Mouse (Mus musculus): Measurements from ENCODE around the gene Cnn2. TPM values are rescaled to one million over a fixed set of nuclear protein-coding genes. Genes with fewer than 3 reads are reported as not detected.

The Cnn2 gene
- total RNA-seq, 2 experiments from 2014 or later = 30.2 to 42.9 TPM

DNA sequence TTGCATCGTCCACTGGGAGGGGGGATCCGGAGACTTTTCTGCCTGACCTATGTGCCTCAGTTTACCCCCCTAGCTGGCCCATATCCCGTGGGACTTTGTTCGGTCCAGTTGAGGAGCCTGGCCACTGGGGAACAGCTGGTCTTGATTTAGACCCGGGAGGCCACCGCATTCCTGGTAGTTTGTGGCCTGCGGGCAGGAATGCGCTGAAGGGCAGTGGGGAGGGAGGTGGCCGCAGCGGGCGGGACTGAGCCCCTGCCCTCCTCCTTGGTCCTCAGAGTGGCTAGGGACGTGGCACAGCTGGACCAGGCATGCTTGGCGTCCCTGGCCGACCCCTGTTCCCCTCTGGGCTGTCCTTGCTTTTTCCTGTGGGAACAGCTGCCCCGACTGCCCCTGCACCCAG, 1.5 kb downstream of the Cnn2 start:
- no peak for DNase-seq

GRCm38 (mm10) chr10:79991099-79991498, 2.7 kb downstream of the Cnn2 start:
- DNase-seq = no peak

- no peak for DNase-seq
Observed at GRCm38 (mm10) chr10:79991548-79991947, 3.2 kb downstream of the Cnn2 start.

DNA sequence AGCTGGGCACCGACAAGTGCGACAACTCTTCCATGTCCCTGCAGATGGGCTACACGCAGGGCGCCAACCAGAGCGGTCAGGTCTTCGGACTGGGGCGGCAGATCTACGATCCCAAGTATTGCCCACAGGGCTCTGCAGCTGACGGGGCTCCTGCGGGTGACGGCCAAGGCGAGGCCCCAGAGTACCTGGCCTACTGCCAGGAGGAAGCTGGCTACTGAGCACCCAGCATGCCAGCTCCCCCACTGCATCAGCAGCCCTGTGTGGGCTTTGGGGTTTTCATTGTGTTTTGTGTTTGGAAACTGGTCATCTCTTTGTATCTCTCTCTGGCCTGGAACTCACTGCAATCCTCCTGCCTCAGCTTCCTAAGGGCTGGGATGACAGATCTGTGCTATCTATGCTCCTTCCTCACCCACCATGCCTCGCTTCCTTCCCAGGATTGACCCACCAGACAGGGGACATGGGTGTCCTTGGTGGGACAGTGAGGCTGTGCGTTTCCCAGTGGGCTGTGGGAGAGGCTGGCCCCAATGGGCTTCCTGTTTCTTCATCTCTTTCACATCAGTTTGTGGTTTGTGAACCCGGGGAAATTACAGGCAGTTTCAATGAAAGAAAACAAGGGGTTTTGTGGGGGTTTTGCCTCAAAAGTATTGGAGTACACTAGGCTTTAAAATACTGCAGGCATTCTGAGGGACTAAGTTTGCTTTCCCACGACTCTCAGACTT, 6.2 kb downstream of the Cnn2 start:
- DNase-seq = peak; percentile 41 to 71

DNA sequence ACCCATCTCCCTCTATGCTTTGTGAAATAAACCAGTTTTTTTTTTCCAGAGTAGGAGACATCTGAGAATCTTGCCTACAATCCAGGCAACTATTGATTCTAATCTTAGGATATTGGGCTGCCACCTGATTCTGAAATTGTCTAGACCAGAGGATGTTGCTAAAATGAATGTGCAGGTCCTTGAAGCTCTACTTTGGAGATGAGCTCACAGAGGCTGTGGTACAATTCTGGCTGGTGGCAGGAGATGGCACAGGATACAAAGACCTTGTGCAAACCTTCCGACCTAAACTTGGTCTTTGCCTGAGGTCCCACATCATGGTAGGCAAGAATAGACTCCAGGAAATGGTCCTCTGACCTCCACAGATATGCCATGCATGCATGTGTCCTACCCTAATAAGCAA, 7.3 kb downstream of the Cnn2 start:
- DNase-seq = no peak

- DNase-seq = peak; percentile 98 to 99
Observed at GRCm38 (mm10) chr10:79996272-79997033, 8.1 kb downstream of the Cnn2 start, which contains the start of gene Abca7. Gene Abca7, plus strand, starts transcription at chr10:79996494.

- DNase-seq = peak; percentile 71 to 80
Observed at GRCm38 (mm10) chr10:79997034-79997760, 8.8 kb downstream of the Cnn2 start.

- peak in 1 of 2 experiments; percentile 38 for DNase-seq
Observed at GRCm38 (mm10) chr10:79997819-79998218, 9.4 kb downstream of the Cnn2 start.

DNA sequence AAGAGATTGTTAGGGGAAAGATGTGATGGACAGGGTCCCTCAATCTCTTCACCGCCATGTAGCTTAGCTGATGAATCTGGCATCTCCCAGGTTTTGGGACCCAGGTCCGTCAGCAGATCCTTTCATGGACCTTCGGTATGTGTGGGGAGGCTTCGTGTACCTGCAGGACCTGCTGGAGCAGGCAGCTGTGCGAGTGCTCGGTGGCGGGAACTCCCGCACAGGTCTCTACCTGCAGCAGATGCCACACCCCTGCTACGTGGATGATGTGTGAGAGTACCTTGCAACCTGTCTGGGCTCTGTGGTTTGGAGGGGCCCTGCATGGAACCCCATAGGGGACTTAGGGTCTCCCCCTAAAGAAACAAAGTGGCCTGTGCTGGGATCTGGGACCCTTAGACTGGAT, 13.6 kb downstream of the Cnn2 start:
- no peak for DNase-seq

- DNase-seq = no peak
Observed at GRCm38 (mm10) chr10:80002829-80003228, 14.4 kb downstream of the Cnn2 start.

DNA sequence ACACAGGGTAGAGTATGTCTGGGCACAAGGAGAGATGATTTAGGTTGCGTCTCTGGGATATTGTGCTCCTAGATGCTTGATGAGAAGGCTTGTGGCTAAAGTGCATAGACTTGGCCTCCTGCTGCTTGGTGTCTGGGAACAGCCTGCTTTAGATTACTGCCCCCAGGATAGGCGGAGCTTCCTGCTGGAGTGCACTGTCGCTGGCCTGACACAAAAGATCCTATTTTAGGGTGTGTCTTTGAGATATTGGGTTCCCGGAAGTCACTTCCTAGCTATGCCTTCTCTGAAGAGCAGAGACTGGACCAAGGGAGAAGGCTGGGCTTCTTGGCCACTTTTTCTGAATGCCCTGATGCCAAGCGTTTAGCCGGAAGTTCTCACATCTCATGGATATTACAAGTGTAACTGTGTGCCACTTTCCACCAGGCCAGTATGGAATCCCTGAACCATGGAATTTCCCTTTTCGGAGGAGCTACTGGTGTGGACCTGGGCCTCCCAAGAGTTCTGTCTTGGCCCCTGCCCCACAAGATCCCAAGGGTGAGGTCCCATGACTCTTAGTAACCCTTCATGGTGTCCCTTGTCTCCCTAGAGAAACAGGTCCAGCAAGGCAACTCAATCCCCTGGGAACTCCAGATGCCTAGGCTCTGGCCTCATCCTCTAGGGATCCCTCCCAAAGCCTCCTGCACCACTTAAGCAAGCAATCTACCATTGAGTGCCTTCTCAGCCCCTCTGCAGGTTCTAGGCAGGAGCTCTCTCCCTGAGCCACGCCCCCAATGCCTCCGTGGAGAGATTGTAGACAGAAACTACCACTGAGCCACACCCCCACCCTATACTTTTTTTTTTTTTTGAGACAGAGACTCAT, 15.2 kb downstream of the Cnn2 start:
- DNase-seq = peak in 1 of 2 experiments; percentile 43

DNA sequence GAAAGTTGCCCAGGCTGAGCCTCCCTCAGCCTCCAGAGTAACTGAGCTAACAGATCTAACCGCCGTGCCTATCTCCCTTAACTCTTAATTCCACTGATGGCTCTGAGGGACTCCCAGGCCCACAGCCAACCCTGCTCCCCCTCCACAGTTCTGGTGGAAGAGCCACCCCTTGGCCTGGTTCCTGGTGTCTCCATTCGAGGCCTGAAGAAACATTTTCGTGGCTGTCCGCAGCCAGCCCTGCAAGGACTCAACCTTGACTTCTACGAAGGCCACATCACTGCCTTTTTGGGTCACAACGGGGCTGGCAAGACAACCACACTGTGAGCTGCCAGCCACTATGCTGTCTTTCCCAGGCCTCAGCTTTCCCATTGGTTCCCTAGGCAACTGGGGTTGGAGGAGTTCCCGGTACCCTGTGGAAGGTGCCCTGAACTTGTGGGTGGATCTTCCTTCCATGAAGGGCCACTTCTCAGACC, 15.9 kb downstream of the Cnn2 start:
- peak; percentile 78 to 85 for DNase-seq

DNA sequence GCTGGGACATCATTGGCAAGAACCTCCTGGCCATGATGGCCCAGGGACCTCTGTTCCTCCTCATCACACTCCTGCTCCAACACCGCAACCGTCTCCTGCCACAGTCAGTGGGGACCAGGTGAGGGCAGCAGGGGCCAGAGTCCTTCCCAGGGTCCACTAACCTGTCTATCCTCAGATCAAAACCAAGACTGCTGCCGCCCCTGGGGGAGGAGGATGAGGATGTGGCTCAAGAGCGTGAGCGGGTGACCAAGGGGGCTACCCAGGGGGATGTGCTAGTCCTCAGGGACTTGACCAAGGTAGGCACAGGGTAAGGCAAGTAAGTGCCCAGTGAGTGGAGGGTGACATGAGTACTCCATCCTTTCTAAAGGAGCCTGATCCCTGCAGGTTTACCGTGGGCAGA, 23.4 kb downstream of the Cnn2 start:
- no peak for DNase-seq

- DNase-seq = no peak
Observed at GRCm38 (mm10) chr10:80013609-80014008, 25.2 kb downstream of the Cnn2 start.

GRCm38 (mm10) chr10:80014484-80015290, 26.3 kb downstream of the Cnn2 start:
- peak in 1 of 2 experiments; percentile 41 for DNase-seq

DNA sequence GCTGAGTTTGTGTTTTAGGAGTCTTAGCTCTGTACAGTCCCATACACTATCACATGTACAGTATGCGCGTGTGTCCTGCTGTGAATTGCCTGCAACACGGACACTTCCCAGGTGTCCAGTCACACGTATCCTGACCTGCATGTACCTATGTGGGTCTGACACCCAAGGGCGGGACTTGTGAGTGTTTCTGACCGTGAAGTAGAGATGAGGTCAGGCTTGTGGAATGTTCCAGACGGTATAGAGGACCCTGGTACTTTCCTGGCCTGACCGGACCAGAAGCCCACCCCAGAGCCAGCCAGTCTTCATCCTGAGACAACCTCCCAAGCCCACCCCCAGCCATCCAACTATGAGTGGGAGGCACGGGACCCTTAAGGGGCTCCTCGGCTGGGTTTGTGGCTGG, 27.2 kb downstream of the Cnn2 start:
- DNase-seq = no peak

GRCm38 (mm10) chr10:80016511-80016910, 28.1 kb downstream of the Cnn2 start, which contains the start of gene Arhgap45:
Gene Arhgap45, plus strand, starts transcription at chr10:80016653.
- DNase-seq = peak in 1 of 2 experiments; percentile 52

- no peak for DNase-seq
Observed at GRCm38 (mm10) chr10:80016931-80017330, 28.5 kb downstream of the Cnn2 start.

- peak; percentile 35 to 72 for DNase-seq
Observed at GRCm38 (mm10) chr10:80017361-80017760, 29.0 kb downstream of the Cnn2 start.

DNA sequence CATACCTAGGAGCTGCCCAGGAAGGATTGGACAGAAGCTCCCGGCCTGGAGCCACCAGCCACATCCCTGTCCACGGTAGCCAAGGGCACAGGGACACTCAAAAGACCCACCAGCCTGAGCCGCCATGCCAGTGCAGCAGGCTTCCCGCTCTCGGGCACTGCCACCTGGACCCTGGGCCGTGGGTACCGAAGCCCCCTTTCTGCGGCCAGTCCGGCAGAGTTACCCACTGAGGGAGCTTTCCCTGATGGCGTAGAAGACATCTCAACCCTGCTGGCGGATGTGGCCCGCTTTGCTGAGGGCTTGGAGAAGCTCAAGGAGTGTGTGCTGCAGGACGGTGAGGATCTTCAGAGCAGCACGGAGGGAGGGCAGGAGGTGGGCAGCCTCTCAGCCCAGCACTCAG, 29.4 kb downstream of the Cnn2 start:
- DNase-seq = no peak
